Mouse (Mus musculus) monocyte, adult 2 months (primary cell): Measurements from ENCODE around the gene Snx22.
A peak's percentile ranks its signal among the peaks of the same experiment; 100 is the strongest.

Experiments used
- DNase-seq, 2 experiments: peaks; one replicate each; pipeline ENCODE4 v3.0.0; 2022; ENCODE audit warnings: low spot score in 2 of 2, low read depth in 1 of 2

The Snx22 gene

GRCm38 (mm10) chr9:66069583-66069982 lies at the start of gene Snx22:
Snx22 (minus strand) TSS chr9:66069719.
- DNase-seq: peak; percentile 48 to 57

- DNase-seq: no peak
Observed at GRCm38 (mm10) chr9:66116890-66117289, 47.4 kb upstream of the Snx22 start.

GRCm38 (mm10) chr9:66114341-66114740 lies 44.8 kb upstream of the Snx22 start:
- peak; percentile 56 for DNase-seq

GRCm38 (mm10) chr9:66110611-66111379 lies 41.3 kb upstream of the Snx22 start:
- no peak for DNase-seq

- DNase-seq: no peak
Observed at GRCm38 (mm10) chr9:66110126-66110525, 40.6 kb upstream of the Snx22 start.

- DNase-seq: no peak
Observed at GRCm38 (mm10) chr9:66109574-66109973, 40.1 kb upstream of the Snx22 start.

GRCm38 (mm10) chr9:66105168-66105567 lies 35.6 kb upstream of the Snx22 start:
- no peak for DNase-seq

GRCm38 (mm10) chr9:66104601-66105000 lies 35.1 kb upstream of the Snx22 start:
- DNase-seq: no peak

- no peak for DNase-seq
Observed at GRCm38 (mm10) chr9:66102668-66103067, 33.1 kb upstream of the Snx22 start.

- no peak for DNase-seq
Observed at GRCm38 (mm10) chr9:66101577-66101976, 32.1 kb upstream of the Snx22 start.

GRCm38 (mm10) chr9:66092664-66093063 lies 23.1 kb upstream of the Snx22 start:
- DNase-seq: no peak

- DNase-seq: no peak
Observed at GRCm38 (mm10) chr9:66091327-66092231, 22.1 kb upstream of the Snx22 start.

- no peak for DNase-seq
Observed at GRCm38 (mm10) chr9:66090593-66091244, 21.2 kb upstream of the Snx22 start.

- no peak for DNase-seq
Observed at GRCm38 (mm10) chr9:66088411-66088810, 18.9 kb upstream of the Snx22 start.

- DNase-seq: no peak
Observed at GRCm38 (mm10) chr9:66087062-66087461, 17.5 kb upstream of the Snx22 start.

- DNase-seq: no peak
Observed at GRCm38 (mm10) chr9:66084171-66084570, 14.7 kb upstream of the Snx22 start.

- no peak for DNase-seq
Observed at GRCm38 (mm10) chr9:66081999-66082398, 12.5 kb upstream of the Snx22 start.

GRCm38 (mm10) chr9:66080804-66081459 lies 11.4 kb upstream of the Snx22 start:
- no peak for DNase-seq

- no peak for DNase-seq
Observed at GRCm38 (mm10) chr9:66078493-66078892, 9.0 kb upstream of the Snx22 start.

- DNase-seq: no peak
Observed at GRCm38 (mm10) chr9:66078072-66078471, 8.6 kb upstream of the Snx22 start.

- DNase-seq: no peak
Observed at GRCm38 (mm10) chr9:66072754-66073153, 3.2 kb upstream of the Snx22 start.
